Mouse (Mus musculus) myocyte (in vitro differentiated cells): Measurements from ENCODE around the gene Ergic1. TPM values are rescaled to one million over a fixed set of nuclear protein-coding genes. Genes with fewer than 3 reads are reported as not detected.

Source experiments
- H3K27me3 ChIP-seq: one replicate; pipeline ENCODE4 v1.6.1; 2011; ENCODE audit not compliant: control insufficient read depth, insufficient read depth, insufficient read length
- H3K36me3 ChIP-seq: one replicate; pipeline ENCODE4 v1.6.1; 2011; ENCODE audit not compliant: control insufficient read depth, insufficient read depth
- H3K4me2 ChIP-seq: one replicate; pipeline ENCODE4 v1.6.1; 2011; ENCODE audit warnings: low read depth, control low read depth
- H3K4me3 ChIP-seq: one replicate; pipeline ENCODE4 v1.5.1; 2011; ENCODE audit warnings: mild to moderate bottlenecking, control low read depth, moderate library complexity
- H3K79me2 ChIP-seq: one replicate; pipeline ENCODE4 v1.6.1; 2011; ENCODE audit not compliant: control insufficient read depth, insufficient read depth
- H3ac ChIP-seq: one replicate; pipeline ENCODE4 v1.6.1; 2011; ENCODE audit not compliant: control insufficient read depth, insufficient read length
- CEBPB ChIP-seq: IDR thresholded peaks from 2 replicates; pipeline ENCODE4 v1.6.1; 2011; ENCODE audit warnings: mild to moderate bottlenecking, moderate library complexity; ENCODE audit not compliant: poor library complexity, insufficient read depth, severe bottlenecking
- E2F4 ChIP-seq: IDR thresholded peaks from one replicate; pipeline ENCODE4 v1.6.1; 2011; ENCODE audit warnings: mild to moderate bottlenecking, control low read depth, moderate library complexity; ENCODE audit not compliant: insufficient read depth
- MAX ChIP-seq: IDR thresholded peaks from one replicate; pipeline ENCODE4 v1.6.1; 2011; ENCODE audit warnings: low read depth, mild to moderate bottlenecking, control low read depth
- MYOD1 ChIP-seq, 3 experiments: IDR thresholded peaks; one replicate each; pipeline ENCODE4 v1.6.1; 2011; ENCODE audit warnings: control low read depth in 2 of 3, low read depth in 2 of 3, mild to moderate bottlenecking in 2 of 3, moderate library complexity in 1 of 3; ENCODE audit not compliant: insufficient read length in 2 of 3, control insufficient read depth in 1 of 3
- MYOG ChIP-seq, 3 experiments: IDR thresholded peaks; one replicate each; pipeline ENCODE4 v1.6.1; 2011; ENCODE audit warnings: control low read depth in 2 of 3, low read depth in 2 of 3, mild to moderate bottlenecking in 2 of 3; ENCODE audit not compliant: insufficient read length in 2 of 3, control insufficient read depth in 1 of 3, insufficient read depth in 1 of 3
- POLR2A ChIP-seq: IDR thresholded peaks from one replicate; pipeline ENCODE4 v1.6.1; 2011; ENCODE audit warnings: low read depth, mild to moderate bottlenecking, control low read depth, moderate library complexity; ENCODE audit not compliant: insufficient read length
- POLR2AphosphoS2 ChIP-seq: IDR thresholded peaks from one replicate; pipeline ENCODE4 v1.6.1; 2011; ENCODE audit warnings: low read depth, control low read depth; ENCODE audit not compliant: insufficient read length
- REST ChIP-seq: IDR thresholded peaks from one replicate; pipeline ENCODE4 v1.6.1; 2011; ENCODE audit warnings: mild to moderate bottlenecking, control low read depth, moderate library complexity; ENCODE audit not compliant: insufficient read depth, insufficient read length
- SRF ChIP-seq: IDR thresholded peaks from one replicate; pipeline ENCODE4 v1.6.1; 2011; ENCODE audit warnings: low read depth; ENCODE audit not compliant: control insufficient read depth, insufficient read length
- TCF12 ChIP-seq: IDR thresholded peaks from one replicate; pipeline ENCODE4 v1.6.1; 2011; ENCODE audit warnings: mild to moderate bottlenecking, control low read depth; ENCODE audit not compliant: poor library complexity, insufficient read depth, severe bottlenecking
- TCF3 ChIP-seq: IDR thresholded peaks from one replicate; pipeline ENCODE4 v1.6.1; 2011; ENCODE audit warnings: low read depth, control low read depth; ENCODE audit not compliant: insufficient read length
- USF1 ChIP-seq: IDR thresholded peaks from one replicate; pipeline ENCODE4 v1.6.1; 2011; ENCODE audit warnings: low read depth, mild to moderate bottlenecking, control low read depth, moderate library complexity
- polyA plus RNA-seq: library from polyadenylated mRNA; unstranded; fragments of >200 nt; fragmentation: generic; extraction: Trizol; gene quantifications from one replicate; pipeline ENCODE4 v1.2.1, GENCODE M21; 2012; ENCODE audit warnings: missing spikeins

Ergic1 gene
- polyA plus RNA-seq, 1 experiment, result 102 TPM

DNA sequence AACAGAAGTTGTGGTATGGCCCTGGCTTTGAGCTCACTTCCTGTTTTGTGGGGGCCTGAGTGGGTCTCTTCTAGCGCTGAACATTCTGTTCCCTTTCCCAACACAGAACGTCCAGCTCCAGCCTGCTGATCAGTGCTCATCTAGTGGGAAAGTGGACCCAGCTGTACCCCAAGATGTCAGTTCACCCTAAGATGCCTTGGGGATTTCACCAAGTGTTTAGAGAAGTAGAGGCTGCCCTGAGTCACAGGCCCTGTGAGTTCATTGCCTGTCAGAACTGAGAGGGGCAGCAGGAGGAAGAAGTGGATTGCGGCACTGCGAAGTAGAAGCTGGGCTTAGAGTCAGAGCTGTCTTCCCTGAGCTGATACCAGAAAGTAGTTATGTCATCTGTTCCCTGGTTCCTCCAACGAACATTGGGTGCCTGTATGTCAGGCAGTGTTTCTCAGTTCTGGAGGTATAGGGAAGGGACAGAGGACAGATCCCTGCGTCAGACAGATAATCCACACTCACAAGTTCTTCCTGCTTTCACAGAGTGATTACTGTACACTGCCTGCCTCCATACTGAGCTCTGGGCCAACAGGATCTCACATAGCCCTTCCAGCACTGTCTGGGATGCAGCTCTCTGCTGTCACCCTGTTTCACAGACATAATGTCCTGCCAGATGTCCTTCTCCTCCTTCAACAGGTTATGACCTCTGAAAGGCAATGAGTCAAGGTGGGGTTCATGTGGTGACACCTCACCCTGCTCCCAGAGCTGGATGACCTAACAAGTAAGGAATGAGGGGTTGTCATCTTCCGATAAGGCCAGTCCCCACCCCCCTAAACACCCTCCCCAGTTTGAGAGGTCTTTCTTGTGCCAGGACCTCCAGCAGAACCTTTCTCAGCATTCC lies 25.8 kb upstream of the Ergic1 start:
- no peak for TF ChIP-seq CEBPB
- no peak for TF ChIP-seq USF1
- TF ChIP-seq TCF12, result no peak
- no peak for TF ChIP-seq SRF
- TF ChIP-seq TCF3, result no peak
- TF ChIP-seq MAX, result no peak
- TF ChIP-seq POLR2A, result no peak
- no peak for TF ChIP-seq MYOG (IDR thresholded peaks at IDR 0.05; ENCODE audit: control insufficient read depth in 1 of 3, insufficient read depth in 1 of 3, insufficient read length in 2 of 3, low read depth in 2 of 3)
- TF ChIP-seq REST, result no peak
- no peak for TF ChIP-seq E2F4
- TF ChIP-seq MYOD1 (IDR thresholded peaks at IDR 0.05; ENCODE audit: control insufficient read depth in 1 of 3, insufficient read length in 2 of 3, low read depth in 2 of 3), result no peak
- TF ChIP-seq POLR2AphosphoS2, result no peak
- H3K79me2 ChIP-seq, result no peaks in the 10 kb centered on the region
- no peak overlapping the region for H3ac ChIP-seq
- H3K4me3 ChIP-seq, result no peak overlapping the region
- no peaks in the 10 kb centered on the region for H3K36me3 ChIP-seq
- H3K27me3 ChIP-seq, result no peaks in the 10 kb centered on the region
- no peak overlapping the region for H3K4me2 ChIP-seq

DNA sequence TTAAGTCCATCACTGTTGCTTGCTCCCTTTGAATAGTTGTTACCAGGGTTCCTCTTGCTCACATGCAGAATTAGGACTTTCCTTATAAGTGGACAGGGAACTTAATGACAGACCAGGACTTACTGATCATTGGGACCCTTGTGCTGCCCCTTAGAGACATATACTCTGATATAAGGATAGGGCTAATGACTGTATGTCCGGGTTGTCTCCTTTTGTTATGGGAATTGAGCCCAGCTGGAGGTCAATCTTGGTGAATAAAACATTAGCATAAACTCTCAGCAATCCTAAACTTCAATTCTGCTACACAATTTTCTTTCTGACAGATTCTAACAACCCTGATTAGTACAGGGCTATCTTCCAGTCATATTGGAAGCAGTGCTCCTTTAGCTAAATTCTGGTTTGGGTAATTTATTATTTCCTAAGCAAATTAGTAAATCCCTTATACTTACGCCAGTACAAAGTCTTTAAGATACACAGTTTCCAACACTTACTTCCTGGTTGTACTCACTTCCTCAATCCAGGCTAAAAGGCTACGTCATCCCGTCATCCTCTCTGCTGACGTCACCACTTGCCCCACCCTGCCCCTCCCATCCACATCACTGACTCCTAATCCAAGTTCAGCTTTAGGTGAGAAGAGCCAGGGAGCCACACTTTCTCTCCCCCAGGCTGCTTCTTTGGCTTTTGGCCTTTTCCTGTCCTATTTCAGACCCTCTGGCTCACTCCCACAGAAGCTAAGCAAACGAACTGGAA lies 23.4 kb upstream of the Ergic1 start:
- TF ChIP-seq MAX, result no peak
- no peak for TF ChIP-seq MYOD1 (IDR thresholded peaks at IDR 0.05; ENCODE audit: control insufficient read depth in 1 of 3, insufficient read length in 2 of 3, low read depth in 2 of 3)
- no peak for TF ChIP-seq CEBPB
- H3K4me3 ChIP-seq, result no peak overlapping the region
- H3ac ChIP-seq, result no peak overlapping the region
- H3K36me3 ChIP-seq, result no peaks in the 10 kb centered on the region
- no peaks in the 10 kb centered on the region for H3K79me2 ChIP-seq
- H3K27me3 ChIP-seq, result no peaks in the 10 kb centered on the region
- no peak overlapping the region for H3K4me2 ChIP-seq

GRCm38 (mm10) chr17:26540083-26540482 lies 21.2 kb upstream of the Ergic1 start:
- Histone ChIP-seq H3K27me3 (no peaks in the 10 kb centered on the region), H3K4me3 (no peak overlapping the region), H3K36me3 (no peaks in the 10 kb centered on the region), H3ac (no peak overlapping the region), H3K79me2 (no peaks in the 10 kb centered on the region), H3K4me2 (no peak overlapping the region)
- no peak for TF ChIP-seq TCF3
- TF ChIP-seq SRF, result no peak
- TF ChIP-seq USF1, result no peak
- no peak for TF ChIP-seq POLR2AphosphoS2
- no peak for TF ChIP-seq REST

GRCm38 (mm10) chr17:26544319-26544963 lies 16.8 kb upstream of the Ergic1 start:
- TF ChIP-seq TCF3 (no peak), REST (no peak), POLR2AphosphoS2 (no peak), MYOG (IDR thresholded peaks at IDR 0.05; ENCODE audit: control insufficient read depth in 1 of 3, insufficient read depth in 1 of 3, insufficient read length in 2 of 3, low read depth in 2 of 3) (no peak), USF1 (no peak)
- H3ac ChIP-seq, result no peak overlapping the region

GRCm38 (mm10) chr17:26547771-26548170 lies 13.5 kb upstream of the Ergic1 start:
- H3K4me3 ChIP-seq, result no peak overlapping the region
- H3K79me2 ChIP-seq, result no peaks in the 10 kb centered on the region
- TF ChIP-seq CEBPB (no peak), MYOG (IDR thresholded peaks at IDR 0.05; ENCODE audit: control insufficient read depth in 1 of 3, insufficient read depth in 1 of 3, insufficient read length in 2 of 3, low read depth in 2 of 3) (no peak), SRF (no peak), USF1 (no peak), POLR2A (no peak), REST (no peak), POLR2AphosphoS2 (no peak), E2F4 (no peak), TCF3 (no peak), MYOD1 (IDR thresholded peaks at IDR 0.05; ENCODE audit: control insufficient read depth in 1 of 3, insufficient read length in 2 of 3, low read depth in 2 of 3) (no peak), MAX (no peak), TCF12 (no peak)
- H3K36me3 ChIP-seq, result no peaks in the 10 kb centered on the region
- no peak overlapping the region for H3ac ChIP-seq
- no peaks in the 10 kb centered on the region for H3K27me3 ChIP-seq
- no peak overlapping the region for H3K4me2 ChIP-seq

More at GRCm38 (mm10) chr17:26544319-26544963, 16.8 kb upstream of the Ergic1 start:
- H3K36me3 ChIP-seq, result no peaks in the 10 kb centered on the region
- no peaks in the 10 kb centered on the region for H3K79me2 ChIP-seq
- no peaks in the 10 kb centered on the region for H3K27me3 ChIP-seq
- H3K4me3 ChIP-seq, result no peak overlapping the region
- no peak overlapping the region for H3K4me2 ChIP-seq
